Mouse (Mus musculus) layer of hippocampus, adult 9-11 months (tissue): ENCODE results near the gene Pigx.

Source experiments
- DNase-seq: peaks from one replicate; pipeline ENCODE4 v3.0.0; 2022

The Pigx gene

DNA sequence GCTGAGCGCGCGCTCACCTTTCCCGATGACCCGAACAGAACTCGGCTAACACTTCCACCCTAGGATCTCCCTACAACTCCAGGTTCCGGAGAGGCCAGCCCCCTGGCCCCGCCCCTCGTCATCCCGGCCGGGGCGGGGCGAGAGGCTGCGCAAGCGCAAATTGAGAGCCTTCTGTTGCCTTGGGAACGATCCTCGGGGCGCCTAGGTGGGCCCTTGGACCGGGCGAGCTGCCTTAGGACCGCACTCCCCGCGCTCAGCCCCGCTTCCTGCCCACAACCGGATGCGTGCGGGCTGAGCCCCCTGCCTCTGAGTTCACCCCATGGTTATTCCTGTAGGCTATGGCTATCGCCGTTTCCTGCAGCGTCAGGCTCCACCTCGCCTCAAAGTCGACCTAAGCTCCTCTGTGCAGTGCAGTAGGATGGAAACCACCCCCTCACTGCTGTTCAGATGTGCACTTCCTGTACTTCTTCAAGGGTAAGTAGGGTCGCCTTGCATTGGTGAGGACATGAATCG lies at the start of gene Pigx, which contains the start of gene Cep19:
Gene Pigx, minus strand, starts transcription at position 103 of the 513 bp plus-strand sequence.
Gene Cep19, plus strand, starts transcription at position 163 of the 513 bp plus-strand sequence.
- peak; percentile 90 for DNase-seq

DNA sequence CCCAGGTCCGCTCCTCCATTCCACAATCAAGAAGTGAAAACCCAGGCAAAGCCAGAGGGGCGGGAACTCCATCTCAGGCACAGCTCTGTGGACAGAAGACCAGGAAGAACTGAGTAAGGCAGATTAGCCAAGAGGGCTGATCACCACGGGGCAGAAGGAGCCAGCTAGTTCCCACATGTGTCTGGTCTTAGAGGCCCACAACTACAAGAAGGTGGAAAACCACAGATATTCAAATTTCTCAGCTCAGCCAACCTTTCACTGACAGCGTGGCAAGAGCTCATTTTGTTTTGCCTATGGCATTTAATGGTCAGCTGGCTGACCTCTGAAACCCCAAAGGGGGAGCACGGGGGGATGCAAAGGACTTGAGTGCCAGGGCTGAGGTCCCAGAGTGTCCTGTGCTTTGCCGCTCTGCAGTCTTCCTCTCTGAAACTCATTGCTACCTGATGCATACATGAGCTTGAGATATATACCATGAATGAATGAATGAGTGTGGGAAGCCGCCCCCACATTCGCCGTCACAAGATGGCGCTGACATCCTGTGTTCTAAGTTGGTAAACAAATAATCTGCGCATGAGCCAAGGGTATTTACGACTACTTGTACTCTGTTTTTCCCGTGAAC lies 48.2 kb upstream of the Pigx start:
- DNase-seq = no peak

DNA sequence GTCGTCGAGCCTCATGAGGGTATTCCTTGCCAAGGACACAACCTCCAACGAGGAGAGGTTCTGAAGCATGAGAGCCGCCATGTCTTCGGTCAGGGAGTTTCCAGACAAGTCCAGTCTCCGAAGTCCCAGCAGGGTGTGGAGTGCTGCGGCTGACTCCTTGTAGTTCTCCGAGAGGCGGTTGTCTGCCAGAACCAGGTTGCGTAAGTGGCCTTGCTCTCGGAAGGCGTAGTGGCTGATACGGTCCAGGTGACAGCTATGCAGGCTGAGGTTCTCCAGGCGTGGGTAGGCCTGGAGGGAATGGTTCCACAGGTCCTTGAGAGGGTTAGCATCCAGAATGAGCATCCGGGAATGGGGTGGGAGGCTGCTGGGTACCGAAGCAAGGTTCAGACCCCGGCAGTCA lies 45.1 kb upstream of the Pigx start:
- no peak for DNase-seq

DNA sequence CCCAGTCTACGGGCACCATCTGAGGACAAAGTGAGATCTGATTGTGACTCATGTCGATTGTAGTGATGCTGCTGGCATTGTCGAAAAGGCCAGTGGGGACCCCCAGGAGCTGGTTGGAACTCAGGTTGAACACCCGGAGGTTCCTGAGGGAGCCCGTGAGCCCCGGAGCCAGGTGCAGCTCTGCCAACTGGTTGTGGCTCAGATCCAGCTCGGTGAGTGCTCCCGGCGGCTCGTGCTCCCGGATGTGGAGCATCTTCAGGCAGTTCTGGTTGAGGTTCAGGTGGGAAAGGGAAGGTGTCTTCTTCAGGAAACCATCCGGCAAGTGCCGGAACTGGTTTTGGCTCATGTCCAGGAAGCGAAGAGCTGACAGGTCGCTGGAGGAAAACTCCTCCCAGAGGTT lies 44.2 kb upstream of the Pigx start:
- no peak for DNase-seq

DNA sequence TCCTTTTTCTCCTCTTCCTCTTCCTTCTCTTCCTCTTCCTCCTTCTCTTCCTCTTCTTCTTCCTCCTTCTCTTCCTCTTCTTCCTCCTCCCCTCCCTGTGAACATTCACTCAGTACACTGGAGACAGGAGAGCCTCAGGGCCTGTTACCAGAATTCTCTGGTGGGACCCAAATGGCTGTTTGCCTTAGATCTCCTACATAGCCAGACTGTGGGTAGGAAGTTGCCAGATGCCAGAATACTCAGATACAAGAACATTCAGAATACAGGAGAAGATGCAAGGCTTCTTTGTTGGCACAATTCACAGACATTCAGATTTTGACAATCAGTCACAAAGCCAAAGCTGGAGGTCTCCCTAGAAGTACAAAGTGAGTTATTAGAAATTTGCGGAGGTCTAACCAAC lies 39.4 kb upstream of the Pigx start:
- DNase-seq = peak; percentile 83

DNA sequence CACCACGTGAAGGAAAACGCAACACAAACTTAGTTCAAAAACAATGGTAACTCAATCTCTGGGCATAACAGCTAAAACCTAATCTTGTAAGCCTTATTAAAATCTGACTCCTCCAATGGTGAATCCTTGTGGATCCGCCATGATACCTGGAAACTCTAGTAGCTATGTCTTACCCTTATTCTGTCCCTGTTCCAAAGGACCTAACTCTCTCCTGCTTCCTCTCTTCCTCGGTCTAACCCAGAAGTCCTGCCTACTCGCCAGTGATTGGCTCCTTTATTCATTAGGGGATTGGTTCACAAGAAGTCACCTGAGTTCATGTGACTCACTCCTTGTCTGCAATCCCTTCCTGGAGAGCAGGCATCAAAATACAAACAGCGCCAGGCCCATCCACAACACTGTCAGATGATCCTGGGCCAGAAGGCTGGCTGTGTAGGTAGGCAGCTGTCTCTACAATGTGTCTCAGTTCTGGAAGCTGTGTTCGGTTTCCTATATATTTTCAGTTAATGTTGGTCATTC lies 36.4 kb upstream of the Pigx start:
- DNase-seq = no peak

DNA sequence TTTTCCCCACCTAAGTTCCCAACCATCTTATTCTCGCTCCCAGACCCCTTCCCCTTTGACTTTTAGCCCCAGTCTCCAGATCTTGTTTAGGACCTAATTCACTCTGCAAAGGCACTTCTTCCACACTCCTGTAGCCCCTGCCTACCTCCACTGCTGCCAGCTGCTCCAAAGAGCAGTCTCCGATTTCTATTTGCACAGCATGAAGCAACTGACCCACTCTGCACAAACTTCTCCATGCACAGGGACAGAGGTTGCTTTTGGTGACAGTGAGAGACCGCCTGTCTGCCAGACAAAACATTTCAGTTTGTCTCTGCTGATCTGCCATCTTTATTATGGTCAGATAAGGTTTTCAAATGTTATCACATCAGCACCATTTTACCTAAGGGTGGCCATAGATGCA lies 33.6 kb upstream of the Pigx start:
- DNase-seq = no peak

DNA sequence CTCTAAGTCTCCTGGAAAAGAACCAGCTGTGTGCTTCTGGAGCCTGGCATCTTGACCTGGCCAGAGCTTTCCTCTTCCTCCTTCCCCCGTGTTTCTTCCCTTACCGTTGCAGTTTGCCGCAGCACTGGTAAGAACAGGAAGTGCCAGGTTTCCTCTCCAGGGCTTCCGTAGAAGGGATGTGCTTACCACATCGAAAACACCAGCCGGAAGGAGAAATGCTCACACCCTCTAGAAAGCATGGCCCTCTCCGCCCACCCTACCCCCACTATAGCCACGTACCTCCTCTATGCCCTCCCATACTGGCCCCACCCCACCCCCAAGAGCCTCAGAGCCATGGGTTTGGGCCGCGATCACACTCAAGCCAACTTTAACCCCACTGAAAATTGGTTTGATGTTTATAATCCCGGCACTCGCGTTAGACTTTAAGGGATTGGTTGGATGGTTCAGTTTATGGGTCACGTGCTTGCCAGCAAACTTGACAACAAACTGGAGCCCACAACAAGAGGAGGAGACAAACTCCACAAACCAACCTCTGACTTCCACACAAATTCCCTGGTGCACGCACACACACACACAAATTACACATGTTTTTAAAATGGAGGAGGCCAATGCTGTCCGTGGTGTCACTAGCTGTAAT lies 30.8 kb upstream of the Pigx start:
- DNase-seq = peak; percentile 50

DNA sequence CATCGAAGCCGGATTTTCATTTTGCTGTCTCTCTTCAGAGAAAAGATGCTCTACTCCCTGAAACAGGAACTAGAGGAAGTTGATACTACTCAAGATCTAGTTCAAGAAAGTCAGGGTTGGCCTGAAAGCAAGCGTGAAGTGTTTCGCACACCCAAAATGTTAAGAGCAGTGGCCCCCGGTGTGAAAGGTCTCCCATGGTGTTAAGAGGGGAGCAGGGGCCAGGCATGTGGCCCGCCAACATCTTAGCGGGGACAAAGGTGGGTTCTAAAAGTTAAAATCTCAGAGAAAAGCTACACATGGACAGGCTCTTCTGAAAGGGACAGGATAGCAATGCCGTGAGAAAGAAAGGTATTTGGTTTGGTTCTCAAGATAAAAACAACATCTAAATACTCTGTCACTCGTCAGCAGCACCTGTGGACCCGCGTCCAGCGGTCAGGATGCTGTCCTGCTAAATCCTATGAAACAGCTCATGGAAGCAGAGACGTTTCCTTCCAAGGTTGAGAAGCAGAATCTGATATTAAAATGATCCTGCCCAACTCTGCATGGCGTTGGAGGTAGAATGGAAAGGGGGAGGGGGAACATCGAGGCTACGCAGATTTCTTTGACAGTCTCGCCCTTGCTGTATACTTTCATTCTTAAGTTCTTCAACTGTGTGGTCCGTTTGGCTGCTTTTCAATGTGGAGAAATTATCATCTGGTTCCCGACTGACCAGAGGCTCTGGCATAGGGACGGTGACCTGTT lies 30.1 kb upstream of the Pigx start:
- DNase-seq = no peak

DNA sequence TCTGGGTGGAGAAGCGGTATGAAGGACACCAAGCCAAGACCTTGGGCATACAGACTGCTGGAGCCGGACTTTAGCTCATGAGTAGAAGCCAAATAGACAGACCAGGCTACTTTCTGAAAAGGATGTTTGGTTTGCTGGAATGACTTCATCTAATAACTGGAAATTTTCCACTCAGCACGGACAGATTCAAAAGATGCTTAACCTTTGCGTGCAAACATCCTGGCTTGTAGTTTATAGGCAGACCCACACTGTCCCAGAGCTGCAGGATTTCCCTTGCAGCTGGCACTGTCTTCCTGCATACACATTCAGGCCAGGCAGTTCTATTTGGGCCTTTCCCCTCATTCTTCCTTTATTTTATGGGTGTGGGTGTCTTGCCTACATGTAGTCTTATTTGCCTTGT lies 27.5 kb upstream of the Pigx start:
- no peak for DNase-seq

DNA sequence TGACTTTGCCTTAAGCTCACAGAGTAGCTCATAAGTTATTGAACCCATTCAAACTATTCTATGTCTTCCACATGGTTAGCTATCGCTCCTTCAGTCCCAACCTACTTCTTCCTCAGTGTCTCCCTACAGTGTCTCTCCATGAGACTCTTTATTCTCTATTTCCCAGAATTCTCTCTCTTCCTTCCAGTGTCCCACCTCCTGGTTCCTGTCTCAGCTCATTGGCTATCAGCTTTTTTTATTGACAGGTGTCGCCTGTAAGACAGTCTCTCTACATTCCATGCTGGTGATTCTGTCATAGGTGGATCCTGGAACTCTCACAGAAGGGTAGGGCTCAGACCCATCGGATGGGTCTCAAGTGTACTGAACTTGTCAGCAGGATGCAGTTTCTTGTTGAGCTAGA lies 25.8 kb upstream of the Pigx start:
- DNase-seq = no peak

DNA sequence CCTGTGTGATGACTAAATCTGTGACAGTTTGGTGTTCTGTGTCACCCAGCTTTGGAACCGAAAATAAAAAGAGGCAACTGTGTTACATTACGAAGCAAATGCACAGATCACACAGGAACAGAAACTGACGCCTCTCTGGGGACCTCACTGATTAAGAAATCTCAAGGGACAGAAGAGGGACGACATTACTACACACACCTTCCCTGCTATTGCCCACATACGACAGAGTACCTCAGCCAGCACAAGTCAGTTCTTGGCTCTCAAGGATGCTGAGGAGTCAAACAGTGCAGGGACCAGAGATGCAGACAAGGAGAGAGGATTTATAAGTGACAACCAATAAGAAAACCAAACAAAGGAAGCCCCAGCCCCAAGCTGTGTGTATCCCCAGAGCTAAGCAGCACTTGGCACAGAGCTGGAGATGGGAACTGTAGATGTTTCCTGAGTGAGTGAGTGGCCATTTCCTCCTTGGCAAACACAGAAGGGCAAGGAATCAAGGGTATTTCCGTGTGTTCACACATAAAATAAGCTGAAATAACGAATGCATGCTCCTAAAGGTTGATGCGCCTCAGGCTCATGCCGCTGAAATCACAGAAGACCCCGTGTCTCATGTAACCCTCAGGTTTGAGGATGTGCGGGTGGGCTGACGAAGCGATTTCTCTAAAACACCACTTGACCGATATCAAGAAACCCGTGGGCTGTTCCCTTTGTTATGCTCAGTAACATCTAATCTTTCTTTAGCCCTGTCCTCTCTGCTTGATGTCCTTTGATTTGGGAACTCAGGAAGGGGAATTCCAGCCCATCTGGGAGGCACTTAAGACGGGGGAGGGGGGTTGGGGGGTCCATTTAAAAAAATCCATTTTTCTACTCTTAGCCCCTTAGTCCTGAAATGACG lies 25.1 kb upstream of the Pigx start:
- no peak for DNase-seq

DNA sequence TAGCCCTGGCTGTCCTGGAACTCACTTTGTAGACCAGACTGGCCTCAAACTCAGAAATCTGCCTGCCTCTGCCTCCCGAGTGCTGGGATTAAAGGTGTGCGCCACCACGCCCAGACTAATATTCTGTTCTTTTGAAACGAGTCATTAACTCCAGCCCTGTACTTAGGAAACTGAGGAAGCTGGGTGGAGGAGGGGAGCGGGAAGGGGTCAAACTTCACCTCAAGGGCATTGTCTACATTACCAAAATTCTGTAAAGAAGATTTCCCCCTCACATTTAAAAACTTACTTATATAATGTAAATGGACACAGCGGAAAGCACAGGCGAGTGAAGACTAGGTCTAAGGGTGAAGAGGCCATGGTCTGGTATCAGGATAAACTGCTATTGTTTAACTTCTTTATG lies 24.5 kb upstream of the Pigx start:
- no peak for DNase-seq

DNA sequence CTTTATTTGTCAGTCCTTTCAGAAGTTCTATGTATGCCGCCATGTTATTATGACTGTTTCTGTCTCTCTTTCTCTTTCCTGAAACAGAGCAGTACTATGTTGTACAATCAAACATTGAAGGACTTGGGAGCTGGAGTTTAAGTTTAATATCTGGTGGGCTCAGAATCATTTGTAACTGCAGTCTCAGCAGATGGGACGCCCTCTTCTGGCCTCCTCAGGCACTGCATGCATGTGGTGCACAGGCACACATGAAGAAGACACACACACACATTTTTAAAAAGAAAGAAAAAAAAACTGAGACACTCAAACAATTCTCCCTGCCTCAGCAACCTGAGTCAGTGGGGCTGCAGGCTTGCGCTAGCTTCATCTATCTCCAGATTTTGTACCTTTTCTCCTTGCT lies 20.9 kb upstream of the Pigx start:
- no peak for DNase-seq

DNA sequence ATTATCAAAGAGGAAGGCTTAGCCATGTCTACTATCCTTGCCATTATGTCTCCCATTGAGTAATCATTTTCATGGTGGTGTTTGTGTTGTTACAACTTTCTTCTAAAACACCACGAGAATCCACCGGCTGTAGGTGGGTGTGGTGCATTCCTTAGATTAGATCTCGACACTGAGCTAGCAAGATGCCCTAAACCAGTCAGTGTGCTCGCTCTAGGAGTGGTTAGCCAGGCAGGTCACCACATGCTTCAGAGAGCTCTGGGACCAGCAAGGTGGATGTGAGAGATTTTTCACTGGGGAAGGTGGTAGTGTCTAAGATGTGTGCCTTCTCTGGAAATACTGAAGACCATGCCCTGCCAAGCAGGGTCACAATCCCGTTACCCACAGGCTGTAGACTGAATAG lies 16.6 kb upstream of the Pigx start:
- no peak for DNase-seq

DNA sequence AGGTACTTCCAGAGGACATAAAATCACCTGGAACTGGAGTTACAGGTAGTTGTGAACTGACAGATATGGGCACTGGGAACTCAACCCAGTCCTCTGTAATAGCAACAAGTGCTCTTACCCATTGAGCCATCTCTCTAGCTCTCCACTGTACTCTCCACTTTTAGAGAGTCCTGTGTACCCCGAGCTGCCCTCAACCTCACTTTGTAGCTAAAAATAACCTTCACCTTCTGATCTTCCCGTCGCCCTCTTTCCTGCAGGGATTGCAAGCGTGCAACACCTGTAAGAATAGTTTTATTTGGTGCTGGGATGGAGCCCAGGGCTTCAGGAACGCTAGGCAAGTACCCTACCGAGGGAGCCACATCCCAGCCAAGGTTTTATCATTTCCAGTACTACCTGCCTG lies 16.2 kb upstream of the Pigx start:
- no peak for DNase-seq

DNA sequence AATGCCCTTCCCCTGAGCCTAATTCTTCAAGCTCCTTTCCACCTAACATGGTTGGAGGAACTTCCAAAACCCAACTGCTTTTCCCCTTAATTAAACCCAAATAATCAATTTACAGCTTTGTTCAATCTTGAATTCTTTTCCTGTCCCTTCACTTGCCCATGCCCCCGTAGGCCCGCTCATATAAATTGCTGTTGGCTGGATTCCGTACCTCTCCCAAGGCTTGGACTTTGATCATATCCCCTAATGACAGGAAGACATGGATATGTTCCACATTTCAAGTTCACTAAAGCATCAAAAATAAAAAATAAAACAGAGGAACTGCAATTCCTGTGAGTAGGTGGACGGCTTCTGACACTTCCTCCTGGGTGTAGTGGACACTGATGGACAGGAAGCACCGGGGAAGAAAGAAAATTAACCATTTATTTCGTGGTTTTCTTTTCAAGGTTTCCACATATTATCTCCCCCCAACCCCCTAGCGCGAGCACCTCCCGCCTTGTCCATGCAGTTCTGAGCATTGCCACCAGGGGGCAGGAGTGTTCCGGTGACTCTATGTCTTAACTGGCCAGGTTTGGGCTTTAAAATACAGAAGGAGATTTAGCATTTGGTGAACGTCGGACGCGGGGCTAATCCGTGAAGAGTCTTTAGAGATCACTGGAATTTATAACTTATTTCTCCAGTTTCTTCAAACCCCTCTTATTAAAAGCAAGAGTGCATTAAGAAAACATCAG lies 15.6 kb upstream of the Pigx start:
- peak; percentile 54 for DNase-seq

DNA sequence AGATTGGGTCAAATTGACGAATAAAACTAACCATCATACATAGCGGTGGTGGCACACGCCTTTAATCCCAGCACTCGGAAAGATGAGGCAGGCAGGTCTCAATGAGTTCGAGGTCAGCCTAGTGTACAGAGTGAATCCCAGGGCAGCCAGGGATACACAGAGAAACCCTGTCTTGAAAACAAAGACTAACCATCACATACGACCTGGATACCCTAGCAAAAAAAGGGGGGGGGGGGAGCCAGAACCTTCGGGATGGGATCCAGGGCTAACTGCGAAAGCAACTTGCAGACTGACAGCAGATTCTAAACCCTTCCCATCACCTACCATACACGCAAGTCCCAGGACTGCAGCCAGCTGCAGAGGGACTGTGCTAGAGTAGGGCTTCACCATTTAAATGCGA lies 14.9 kb upstream of the Pigx start:
- no peak for DNase-seq

DNA sequence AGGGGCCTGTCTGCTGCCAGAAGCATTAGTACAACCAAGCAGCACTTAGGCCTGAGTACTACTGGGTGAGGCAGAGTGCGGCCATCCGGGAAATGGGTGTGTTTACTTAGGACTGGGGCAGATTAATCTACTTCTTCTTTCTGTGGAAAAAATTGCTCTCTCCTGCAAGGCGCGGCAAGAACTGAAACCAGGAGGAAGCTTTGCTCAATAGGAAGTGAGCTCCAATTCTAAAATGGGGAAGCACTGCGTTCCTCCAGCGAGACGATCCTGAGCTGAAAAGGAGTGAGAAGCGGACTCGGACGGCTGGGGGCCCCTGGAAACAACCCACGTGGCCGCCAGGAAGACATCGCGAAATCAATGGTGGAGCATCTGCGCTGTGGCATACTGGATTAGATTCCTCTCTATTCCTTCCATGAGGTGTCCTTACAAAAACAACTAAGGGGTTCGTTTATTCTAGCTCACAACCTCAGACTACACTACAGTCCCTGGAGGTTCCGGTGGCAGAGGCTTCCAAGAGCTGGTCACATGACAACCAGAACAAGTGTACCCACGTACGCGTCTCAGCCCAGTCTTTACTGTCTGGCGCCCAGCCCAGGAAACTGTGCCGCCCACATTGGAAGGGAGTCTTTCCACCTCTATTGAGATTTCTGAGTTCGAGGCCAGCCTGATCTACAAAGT lies 14.1 kb upstream of the Pigx start:
- peak; percentile 80 for DNase-seq

DNA sequence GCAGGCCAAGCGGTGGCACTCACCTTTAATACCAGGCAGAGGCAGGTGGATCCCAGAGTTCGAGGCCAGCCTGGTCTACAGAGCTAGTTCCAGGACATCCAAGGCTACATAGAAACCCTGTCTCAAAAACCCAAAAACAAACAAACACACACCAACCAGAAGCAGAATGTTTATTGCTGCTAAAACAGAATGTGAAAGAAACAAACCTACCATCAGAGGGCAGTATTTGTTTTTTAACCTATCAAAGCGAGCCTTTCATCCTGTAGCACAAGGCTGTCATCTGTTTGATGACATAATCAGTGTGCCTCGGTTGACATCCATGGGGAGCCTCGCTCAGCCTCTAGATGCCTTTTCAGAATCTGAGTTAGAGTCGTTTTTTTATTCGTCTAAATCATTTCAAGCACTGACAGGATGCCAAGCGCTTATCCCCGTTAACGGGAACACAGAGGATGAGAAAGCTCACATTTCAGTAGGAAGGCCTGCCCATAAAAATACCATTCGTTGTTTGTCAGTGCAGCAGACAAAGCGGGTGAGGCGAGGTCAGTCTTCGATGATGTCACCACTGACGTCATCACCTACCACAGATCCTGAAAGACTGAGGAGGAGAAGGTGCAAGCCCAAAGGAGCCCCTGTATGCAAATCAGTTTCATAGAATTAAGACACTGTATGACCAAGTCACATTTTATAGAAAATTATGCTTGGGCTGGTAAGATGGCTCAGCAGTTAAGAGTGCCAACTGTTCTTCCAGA lies 11.6 kb upstream of the Pigx start:
- DNase-seq = no peak

DNA sequence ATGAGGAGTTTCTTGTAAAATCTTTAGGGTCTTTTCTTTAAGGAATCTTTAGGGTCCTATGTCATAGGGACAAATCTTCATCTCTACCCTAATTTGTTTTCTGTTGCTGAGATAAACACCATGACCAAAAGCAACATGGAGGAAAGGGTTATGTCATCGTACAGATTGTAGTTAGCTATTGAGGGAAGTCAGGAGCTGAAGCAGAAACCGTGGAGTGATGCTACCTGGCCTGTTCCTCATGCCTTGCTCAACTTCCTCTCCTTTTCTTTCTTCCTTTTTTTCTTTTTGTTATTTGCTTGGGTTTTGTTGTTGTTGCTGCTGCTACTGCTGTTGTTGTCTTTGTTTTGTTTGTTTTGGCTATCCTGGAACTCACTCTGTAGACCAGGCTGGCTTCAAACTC lies 9.0 kb upstream of the Pigx start:
- no peak for DNase-seq
